Mouse (Mus musculus) liver, adult (tissue): ENCODE measurements around the gene Sptbn4.

Source experiments
- GATA4 ChIP-seq: IDR thresholded peaks from 2 replicates; pipeline ENCODE4 v1.6.1; 2014; ENCODE audit warnings: mild to moderate bottlenecking, low read length; ENCODE audit not compliant: insufficient replicate concordance

The Sptbn4 gene

GRCm38 (mm10) chr7:27359706-27360358 is 87.7 kb downstream of the Sptbn4 start:
- no peak for TF ChIP-seq GATA4

- TF ChIP-seq GATA4, result no peak
These were observed 88.3 kb downstream of the Sptbn4 start for GRCm38 (mm10) chr7:27359162-27359561.

GRCm38 (mm10) chr7:27357595-27357978 is 89.9 kb downstream of the Sptbn4 start:
- TF ChIP-seq GATA4, result no peak

- no peak for TF ChIP-seq GATA4
These were observed 90.5 kb downstream of the Sptbn4 start, which contains the start of gene Gm20479 for GRCm38 (mm10) chr7:27356861-27357594. Gm20479 (minus strand) TSS chr7:27357419.

- no peak for TF ChIP-seq GATA4
These were observed 91.2 kb downstream of the Sptbn4 start for GRCm38 (mm10) chr7:27356248-27356647.

- no peak for TF ChIP-seq GATA4
These were observed 91.7 kb downstream of the Sptbn4 start, which contains the start of gene Shkbp1 for GRCm38 (mm10) chr7:27355745-27356240. Shkbp1 (minus strand) TSS chr7:27356019.

GRCm38 (mm10) chr7:27355261-27355660 is 92.2 kb downstream of the Sptbn4 start:
- TF ChIP-seq GATA4, result no peak

- no peak for TF ChIP-seq GATA4
These were observed 92.7 kb downstream of the Sptbn4 start for GRCm38 (mm10) chr7:27354783-27355182.

GRCm38 (mm10) chr7:27354144-27354543 is 93.3 kb downstream of the Sptbn4 start:
- TF ChIP-seq GATA4, result peak; percentile 21; the same call in 1 of the 2 replicates

- TF ChIP-seq GATA4, result no peak
These were observed 102.0 kb downstream of the Sptbn4 start for GRCm38 (mm10) chr7:27345444-27345843.

- no peak for TF ChIP-seq GATA4
These were observed 104.9 kb downstream of the Sptbn4 start for GRCm38 (mm10) chr7:27342595-27342994.

- no peak for TF ChIP-seq GATA4
These were observed 108.0 kb downstream of the Sptbn4 start for GRCm38 (mm10) chr7:27339519-27339918.

- no peak for TF ChIP-seq GATA4
These were observed 108.4 kb downstream of the Sptbn4 start for GRCm38 (mm10) chr7:27339114-27339513.

GRCm38 (mm10) chr7:27337175-27337853 is 110.2 kb downstream of the Sptbn4 start, which contains the start of gene Ltbp4:
Ltbp4 (minus strand) TSS chr7:27337692.
- TF ChIP-seq GATA4, result no peak
